Mouse (Mus musculus): ENCODE results near the gene Nfu1. TPM values are rescaled to one million over a fixed set of nuclear protein-coding genes. Genes with fewer than 3 reads are reported as not detected.

Gene Nfu1
- polyA plus RNA-seq, 1 experiment from 2014 or later, result 88.8 TPM

DNA sequence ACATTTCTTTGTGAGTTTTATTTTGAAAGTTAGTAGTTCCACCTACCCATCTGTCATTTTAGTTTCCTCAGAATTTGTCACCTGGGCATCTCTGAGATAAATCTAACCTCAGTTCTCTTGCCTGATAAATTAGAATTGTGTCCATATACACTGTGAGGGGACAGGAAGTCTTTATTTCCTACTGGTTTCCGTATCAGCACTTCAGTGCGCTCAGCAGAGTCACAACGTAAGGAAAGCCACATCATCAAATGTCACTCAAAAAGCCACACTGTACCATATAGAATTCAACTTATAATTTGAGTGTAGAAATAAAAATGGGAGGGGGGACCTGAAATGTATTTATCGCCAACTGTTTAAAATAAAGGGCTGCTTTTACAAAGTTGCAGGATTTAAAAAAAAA lies 14.8 kb upstream of the Nfu1 start:
- Histone ChIP-seq H3K27ac (replicated peaks) (no peak overlapping the region), H3K36me3 (peaks cover 44% of the 10 kb centered on the region), H3K27me3 (replicated peaks) (no peaks in the 10 kb centered on the region), H3K9ac (no peak overlapping the region), H3K4me3 (no peak overlapping the region), H3K9me3 (no peaks in the 10 kb centered on the region), H3K4me2 (no peak overlapping the region), H3K4me1 (peaks cover 53% of the 10 kb centered on the region)
- ATAC-seq (ENCODE audit: extremely low read depth, insufficient number of reproducible peaks, low FRiP score, low TSS enrichment), result no peak
- WGBS, result 68% methylated on average over 4 of the region's 4 CpGs

- Histone ChIP-seq H3K4me3 (no peak overlapping the region), H3K4me1 (peaks cover 32% of the 10 kb centered on the region), H3K27me3 (replicated peaks) (no peaks in the 10 kb centered on the region), H3K27ac (replicated peaks) (0 out of 2 replicates have a peak overlapping the region, but pooled peaks have one; percentile 8), H3K4me2 (no peak overlapping the region), H3K9me3 (no peaks in the 10 kb centered on the region), H3K9ac (0 out of 2 replicates have a peak overlapping the region, but pooled peaks have one; percentile 25), H3K36me3 (peaks cover 58% of the 10 kb centered on the region)
- no peak for ATAC-seq (ENCODE audit: extremely low read depth, insufficient number of reproducible peaks, low FRiP score, low TSS enrichment)
- WGBS, result 76% methylated on average over 5 of the region's 5 CpGs
Observed at GRCm38 (mm10) chr6:86996629-86997307, 12.3 kb upstream of the Nfu1 start.

DNA sequence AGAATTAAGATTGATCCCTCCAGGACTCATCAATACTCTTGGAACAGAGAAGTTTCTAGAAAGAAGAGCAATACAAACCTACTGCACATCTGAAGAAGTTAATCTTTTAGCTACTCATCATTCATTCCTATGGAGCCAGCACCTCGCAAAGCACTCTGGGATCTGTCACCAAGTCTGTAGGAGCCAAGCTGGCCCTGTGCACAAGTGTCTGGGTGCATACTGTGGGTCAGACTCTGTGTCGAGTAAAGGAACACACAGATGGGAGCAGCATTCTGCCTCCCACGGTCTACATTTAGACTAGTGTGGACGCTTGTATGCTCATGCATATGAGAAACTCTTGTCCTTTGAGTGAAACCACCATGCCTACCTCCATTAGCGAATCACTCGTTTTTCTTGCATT lies 11.7 kb upstream of the Nfu1 start:
- Histone ChIP-seq H3K36me3 (peaks cover 58% of the 10 kb centered on the region), H3K4me1 (peaks cover 30% of the 10 kb centered on the region), H3K27me3 (replicated peaks) (no peaks in the 10 kb centered on the region), H3K4me2 (no peak overlapping the region), H3K9ac (no peak overlapping the region; the same call in 1 of the 2 replicates), H3K9me3 (no peaks in the 10 kb centered on the region), H3K27ac (replicated peaks) (no peak overlapping the region), H3K4me3 (no peak overlapping the region)
- 82% methylated on average over 6 of the region's 6 CpGs for WGBS
- ATAC-seq (ENCODE audit: extremely low read depth, insufficient number of reproducible peaks, low FRiP score, low TSS enrichment), result no peak

- ATAC-seq (ENCODE audit: extremely low read depth, insufficient number of reproducible peaks, low FRiP score, low TSS enrichment), result no peak
- Histone ChIP-seq H3K27ac (replicated peaks) (peak overlapping the region; percentile 69), H3K36me3 (peaks cover 36% of the 10 kb centered on the region), H3K4me3 (no peak overlapping the region), H3K9me3 (no peaks in the 10 kb centered on the region), H3K4me2 (no peak overlapping the region), H3K9ac (0 out of 2 replicates have a peak overlapping the region, but pooled peaks have one; percentile 44), H3K4me1 (peaks cover 18% of the 10 kb centered on the region), H3K27me3 (replicated peaks) (no peaks in the 10 kb centered on the region)
- WGBS, result 86% methylated on average over 6 of the region's 6 CpGs
Observed at GRCm38 (mm10) chr6:87001995-87002394, 7.0 kb upstream of the Nfu1 start.

GRCm38 (mm10) chr6:87002521-87003055 lies 6.4 kb upstream of the Nfu1 start:
- Histone ChIP-seq H3K4me1 (peaks cover 13% of the 10 kb centered on the region), H3K27ac (replicated peaks) (peak overlapping the region; percentile 69), H3K36me3 (peaks cover 30% of the 10 kb centered on the region), H3K9me3 (no peaks in the 10 kb centered on the region), H3K9ac (peak overlapping the region; percentile 44; the same call in 1 of the 2 replicates), H3K27me3 (replicated peaks) (no peaks in the 10 kb centered on the region), H3K4me2 (no peak overlapping the region), H3K4me3 (no peak overlapping the region)
- 38% methylated on average over 8 of the region's 8 CpGs for WGBS
- no peak; the same call in 1 of the 2 replicates for ATAC-seq (ENCODE audit: extremely low read depth, insufficient number of reproducible peaks, low FRiP score, low TSS enrichment)

DNA sequence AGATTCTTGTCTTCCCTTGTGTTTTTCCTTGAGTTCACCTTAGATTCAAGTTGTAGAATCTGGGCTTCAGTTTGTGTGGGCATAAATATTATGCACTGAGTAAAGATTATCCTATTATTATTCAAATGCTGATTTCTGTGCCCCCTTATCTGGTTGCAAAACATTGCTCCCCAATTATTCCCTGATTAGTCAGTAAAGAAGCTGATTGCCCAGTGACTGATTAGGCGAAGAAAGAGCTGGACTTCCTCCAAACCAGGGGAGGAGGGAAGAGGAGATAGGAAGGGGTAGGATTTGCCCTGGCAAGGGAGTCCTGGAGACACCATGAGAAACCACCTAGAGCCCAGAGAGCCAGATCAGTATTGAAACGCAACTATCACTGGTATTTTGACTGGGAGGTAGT lies 4.9 kb upstream of the Nfu1 start:
- no peak overlapping the region for H3K9ac ChIP-seq
- no peaks in the 10 kb centered on the region for H3K9me3 ChIP-seq
- WGBS, result 74% methylated on average over 2 of the region's 2 CpGs
- peaks cover 15% of the 10 kb centered on the region; the same call in 1 of the 2 replicates for H3K36me3 ChIP-seq
- H3K4me1 ChIP-seq, result peaks cover 14% of the 10 kb centered on the region
- no peak for ATAC-seq (ENCODE audit: extremely low read depth, insufficient number of reproducible peaks, low FRiP score, low TSS enrichment)
- H3K27ac ChIP-seq (replicated peaks), result no peak overlapping the region
- no peak overlapping the region for H3K4me2 ChIP-seq
- no peaks in the 10 kb centered on the region for H3K27me3 ChIP-seq (replicated peaks)
- H3K4me3 ChIP-seq, result no peak overlapping the region

- Histone ChIP-seq H3K27me3 (replicated peaks) (no peaks in the 10 kb centered on the region), H3K9me3 (no peaks in the 10 kb centered on the region), H3K4me2 (no peak overlapping the region), H3K4me3 (no peak overlapping the region), H3K4me1 (peaks cover 22% of the 10 kb centered on the region), H3K9ac (no peak overlapping the region), H3K27ac (replicated peaks) (no peak overlapping the region), H3K36me3 (peaks cover 4% of the 10 kb centered on the region; the same call in 1 of the 2 replicates)
- no peak for ATAC-seq (ENCODE audit: extremely low read depth, insufficient number of reproducible peaks, low FRiP score, low TSS enrichment)
Observed at GRCm38 (mm10) chr6:87005577-87005976, 3.5 kb upstream of the Nfu1 start.

- WGBS, result under 1% methylated on average over 36 of the region's 36 CpGs
- H3K27ac ChIP-seq (replicated peaks), result peak overlapping the region; percentile 90
- H3K27me3 ChIP-seq (replicated peaks), result no peaks in the 10 kb centered on the region
- peak; percentile 81; the same call in 1 of the 2 replicates for ATAC-seq (ENCODE audit: extremely low read depth, insufficient number of reproducible peaks, low FRiP score, low TSS enrichment)
- H3K9me3 ChIP-seq, result no peaks in the 10 kb centered on the region
- peaks cover 19% of the 10 kb centered on the region for H3K4me1 ChIP-seq
- H3K4me2 ChIP-seq, result peak overlapping the region; percentile 77
- H3K36me3 ChIP-seq, result peaks cover 20% of the 10 kb centered on the region
- peak overlapping the region; percentile 82 for H3K4me3 ChIP-seq
- peak overlapping the region; percentile 98 for H3K9ac ChIP-seq
Observed at GRCm38 (mm10) chr6:87009692-87010328, 774 bp downstream of the Nfu1 start.

GRCm38 (mm10) chr6:87016916-87017315 lies 7.9 kb downstream of the Nfu1 start:
- no peak overlapping the region for H3K27ac ChIP-seq (replicated peaks)
- ATAC-seq (ENCODE audit: extremely low read depth, insufficient number of reproducible peaks, low FRiP score, low TSS enrichment), result no peak
- no peak overlapping the region for H3K4me2 ChIP-seq
- H3K9ac ChIP-seq, result no peak overlapping the region
- peaks cover 6% of the 10 kb centered on the region; the same call in 1 of the 2 replicates for H3K4me1 ChIP-seq
- H3K36me3 ChIP-seq, result peaks cover 88% of the 10 kb centered on the region
- H3K27me3 ChIP-seq (replicated peaks), result no peaks in the 10 kb centered on the region
- H3K4me3 ChIP-seq, result no peak overlapping the region
- peaks cover 6% of the 10 kb centered on the region; the same call in 1 of the 2 replicates for H3K9me3 ChIP-seq
- WGBS, result 55% methylated on average over 4 of the region's 4 CpGs

GRCm38 (mm10) chr6:87018874-87019273 lies 9.8 kb downstream of the Nfu1 start:
- WGBS, result 85% methylated on average over 8 of the region's 8 CpGs
- Histone ChIP-seq H3K27me3 (replicated peaks) (no peaks in the 10 kb centered on the region), H3K36me3 (peaks cover 92% of the 10 kb centered on the region), H3K4me2 (no peak overlapping the region), H3K9me3 (peaks cover 6% of the 10 kb centered on the region; the same call in 1 of the 2 replicates), H3K4me1 (peaks cover 6% of the 10 kb centered on the region; the same call in 1 of the 2 replicates), H3K9ac (no peak overlapping the region), H3K4me3 (no peak overlapping the region), H3K27ac (replicated peaks) (no peak overlapping the region)
- ATAC-seq (ENCODE audit: extremely low read depth, insufficient number of reproducible peaks, low FRiP score, low TSS enrichment), result no peak

GRCm38 (mm10) chr6:87021791-87022190 lies 12.8 kb downstream of the Nfu1 start:
- no peak for ATAC-seq (ENCODE audit: extremely low read depth, insufficient number of reproducible peaks, low FRiP score, low TSS enrichment)
- no peaks in the 10 kb centered on the region for H3K27me3 ChIP-seq (replicated peaks)
- 95% methylated on average over 12 of the region's 12 CpGs for WGBS
- peaks cover 6% of the 10 kb centered on the region; the same call in 1 of the 2 replicates for H3K9me3 ChIP-seq
- H3K4me3 ChIP-seq, result no peak overlapping the region
- H3K4me1 ChIP-seq, result peaks cover 12% of the 10 kb centered on the region
- H3K27ac ChIP-seq (replicated peaks), result no peak overlapping the region
- H3K36me3 ChIP-seq, result peaks cover 95% of the 10 kb centered on the region
- H3K4me2 ChIP-seq, result no peak overlapping the region
- H3K9ac ChIP-seq, result no peak overlapping the region
